Mouse (Mus musculus): ENCODE data around the gene Ap1ar. TPM values are rescaled to one million over a fixed set of nuclear protein-coding genes. Genes with fewer than 3 reads are reported as not detected.

Gene Ap1ar
- total RNA-seq (2022), result 10 to 100 TPM; 77.7 to 88.8 (median 82.2) TPM

DNA sequence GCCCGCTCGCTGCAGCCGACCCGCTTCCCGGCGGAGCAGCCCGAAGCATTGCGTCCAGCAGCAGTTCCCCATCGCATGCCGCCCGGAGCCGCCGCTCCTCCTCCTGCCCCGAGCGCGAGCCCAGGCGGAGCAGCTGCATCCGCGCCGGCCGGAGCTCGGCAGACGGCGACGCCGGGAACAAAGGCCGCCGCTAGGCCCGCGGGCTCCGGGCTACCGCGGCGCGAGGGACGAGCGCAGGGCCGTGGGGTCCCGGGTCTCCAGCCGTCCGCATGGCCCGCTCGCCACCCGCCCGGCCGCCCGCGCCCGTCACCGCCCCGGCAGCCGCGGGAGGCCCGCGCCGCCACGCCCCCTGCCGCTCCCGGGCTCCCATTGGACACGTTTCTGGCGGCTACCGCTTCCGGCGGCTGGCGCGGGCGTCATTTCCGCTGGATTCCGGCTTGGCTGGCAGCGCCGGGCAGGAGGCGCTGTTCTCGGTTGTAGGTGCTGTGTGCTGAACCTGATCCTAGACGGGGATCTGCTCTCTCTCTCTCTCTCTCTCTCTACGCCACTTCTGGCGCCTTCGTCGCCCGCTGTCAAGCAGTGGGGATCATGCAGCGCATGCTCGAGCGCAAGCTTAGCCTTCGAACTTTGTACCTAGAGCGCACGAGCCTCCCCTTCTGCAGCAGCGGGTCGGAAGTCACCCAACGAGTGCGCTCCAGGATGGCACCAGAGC is at the start of gene Ap1ar:
TSS of gene Ap1ar (minus strand) at position 370 of the 712 bp plus-strand sequence.
- peak; percentile 90 to 95 for DNase-seq (ENCODE audit: low spot score in 2 of 2)

- no peak for DNase-seq (ENCODE audit: low spot score in 2 of 2)
Measured at GRCm38 (mm10) chr3:127881684-127882083, 44.4 kb upstream of the Ap1ar start.

DNA sequence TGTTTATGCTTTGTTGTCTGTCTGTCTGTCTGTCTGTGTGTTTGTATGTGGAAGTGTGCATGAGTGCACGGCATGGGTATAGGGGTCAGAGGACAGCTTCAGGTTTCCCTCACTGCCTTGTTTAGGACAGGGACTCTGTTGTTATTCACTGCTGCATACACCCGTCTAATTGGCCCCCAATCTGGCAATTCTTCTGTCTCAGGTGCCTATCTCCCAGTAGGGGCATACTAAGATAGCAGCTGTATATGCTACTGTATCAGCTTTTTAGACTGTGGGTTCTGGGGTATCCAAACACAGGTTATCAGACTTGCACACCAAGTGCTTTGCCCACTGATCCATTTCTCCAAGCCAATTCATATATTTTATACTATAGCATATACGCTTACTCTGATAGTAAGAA is 42.6 kb upstream of the Ap1ar start:
- no peak for DNase-seq (ENCODE audit: low spot score in 2 of 2)

DNA sequence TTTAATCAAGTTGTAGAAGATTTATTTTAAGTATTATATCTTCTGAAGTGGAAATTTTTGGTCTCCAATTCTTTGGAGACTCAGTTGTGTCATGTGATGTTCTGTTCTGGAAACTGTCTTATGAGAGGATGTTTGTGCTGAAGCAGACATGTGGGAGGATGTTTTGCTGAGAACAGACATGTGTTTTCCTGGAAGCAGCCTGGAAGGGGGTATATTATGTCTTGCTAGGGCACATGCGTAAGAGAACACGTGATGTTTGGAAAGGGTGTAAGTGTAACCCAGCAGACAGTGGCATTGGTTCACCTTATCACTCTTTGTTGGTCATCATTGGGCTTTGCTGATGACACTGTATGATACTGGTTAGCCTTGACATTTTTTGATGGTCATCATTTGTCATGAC is 38.2 kb upstream of the Ap1ar start:
- DNase-seq (ENCODE audit: low spot score in 2 of 2), result no peak

DNA sequence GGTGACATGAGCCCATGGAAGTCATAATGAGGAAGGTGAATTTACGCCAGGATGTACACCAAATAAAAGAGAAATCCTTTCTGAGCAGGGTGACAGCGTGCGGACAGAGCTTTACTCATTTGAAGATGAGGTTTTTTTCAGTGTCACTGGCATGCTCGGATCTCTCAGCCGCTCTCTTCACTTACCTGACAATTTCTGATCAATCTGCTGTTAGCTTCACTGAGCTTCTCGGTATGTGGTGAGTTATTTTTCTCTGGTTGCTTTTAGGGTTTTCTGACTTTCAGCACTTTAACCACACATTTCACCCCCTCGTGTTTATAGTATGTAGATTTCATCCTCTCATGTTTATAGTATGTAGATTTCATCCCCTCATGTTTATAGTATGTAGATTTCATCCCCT is 37.7 kb upstream of the Ap1ar start:
- no peak for DNase-seq (ENCODE audit: low spot score in 2 of 2)

GRCm38 (mm10) chr3:127874254-127874883 is 37.0 kb upstream of the Ap1ar start:
- DNase-seq (ENCODE audit: low spot score in 2 of 2), result no peak

DNA sequence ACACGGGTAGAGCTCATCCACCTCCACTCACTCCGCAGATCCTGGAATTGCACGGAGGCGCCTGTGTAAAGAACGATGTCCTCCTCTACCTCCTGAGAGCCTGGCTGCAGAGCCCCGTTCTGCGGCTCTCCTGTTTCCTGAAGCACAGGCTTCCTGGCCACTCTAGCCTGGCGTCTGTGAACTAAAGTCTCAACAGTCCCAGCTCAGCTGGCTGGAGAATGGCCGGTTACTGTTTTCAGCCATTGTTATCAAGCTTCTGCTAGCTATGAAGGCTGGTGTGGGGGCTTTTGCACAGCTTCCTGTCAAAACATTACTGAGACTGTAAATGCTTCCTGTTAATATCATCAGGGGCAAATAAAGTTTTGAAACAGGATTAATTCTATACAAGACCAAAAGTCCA is 34.3 kb upstream of the Ap1ar start:
- no peak for DNase-seq (ENCODE audit: low spot score in 2 of 2)

DNA sequence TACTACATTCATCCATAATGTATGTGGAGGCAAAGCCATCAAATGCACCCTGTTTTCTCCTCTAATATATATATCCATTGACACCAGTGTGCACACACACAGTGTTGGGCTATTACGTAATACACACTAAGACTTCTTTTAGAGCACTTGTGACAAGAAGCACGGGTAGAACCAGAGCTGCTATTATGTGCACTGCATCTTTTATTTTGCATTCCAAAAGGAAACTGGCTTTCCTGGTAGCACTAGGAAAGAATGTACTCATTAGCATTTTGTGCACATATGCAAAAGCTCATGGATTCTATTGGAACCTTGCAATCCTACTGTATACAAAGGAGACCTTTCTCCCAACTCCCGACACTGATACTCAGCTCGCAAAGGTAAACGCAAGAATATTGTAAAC is 31.6 kb upstream of the Ap1ar start:
- DNase-seq (ENCODE audit: low spot score in 2 of 2), result no peak

- no peak for DNase-seq (ENCODE audit: low spot score in 2 of 2)
Measured at GRCm38 (mm10) chr3:127868046-127868758, 30.9 kb upstream of the Ap1ar start.

GRCm38 (mm10) chr3:127864242-127864641 is 26.9 kb upstream of the Ap1ar start:
- no peak for DNase-seq (ENCODE audit: low spot score in 2 of 2)

DNA sequence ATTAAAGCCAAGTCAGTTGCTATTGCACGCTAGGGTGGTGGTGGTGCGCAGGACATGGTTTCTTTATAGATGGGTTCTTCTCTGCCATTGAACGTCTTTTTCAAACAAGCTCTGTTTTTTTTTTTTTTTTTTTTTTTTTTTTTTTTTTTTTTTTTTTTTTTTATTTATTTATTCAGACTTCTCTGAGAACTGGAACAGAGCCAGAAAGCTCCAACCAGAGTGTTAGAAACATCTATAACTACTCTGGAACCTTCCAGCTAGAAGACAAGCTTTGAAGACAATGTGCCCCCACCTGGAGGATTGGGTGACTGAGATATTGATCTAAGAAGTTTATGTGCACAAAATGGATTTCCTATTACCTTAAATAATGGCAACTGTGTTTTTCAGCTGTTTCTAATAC is 26.2 kb upstream of the Ap1ar start:
- no peak for DNase-seq (ENCODE audit: low spot score in 2 of 2)

DNA sequence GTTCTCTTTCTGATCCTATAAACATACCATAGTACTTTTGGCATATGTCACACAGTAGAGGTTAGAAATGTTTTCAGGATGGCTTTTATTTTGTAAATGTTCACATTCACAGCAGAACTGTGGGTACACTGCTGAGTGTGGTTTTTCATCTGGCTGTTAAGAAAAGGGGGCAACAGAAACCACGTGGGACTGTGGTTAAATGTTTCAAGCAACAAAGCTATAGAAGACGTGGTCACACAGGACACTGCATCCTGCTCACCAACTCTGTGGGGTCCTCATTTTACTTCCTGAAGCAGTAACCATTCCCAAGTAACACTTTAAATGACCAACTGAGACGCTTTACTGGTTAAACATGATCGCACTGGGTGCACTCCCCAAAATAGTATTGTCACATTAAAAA is 25.2 kb upstream of the Ap1ar start:
- DNase-seq (ENCODE audit: low spot score in 2 of 2), result no peak

GRCm38 (mm10) chr3:127861340-127861739 is 24.0 kb upstream of the Ap1ar start:
- no peak for DNase-seq (ENCODE audit: low spot score in 2 of 2)

- DNase-seq (ENCODE audit: low spot score in 2 of 2), result peak; percentile 25 to 31
Measured at GRCm38 (mm10) chr3:127853431-127854206, 16.3 kb upstream of the Ap1ar start.

DNA sequence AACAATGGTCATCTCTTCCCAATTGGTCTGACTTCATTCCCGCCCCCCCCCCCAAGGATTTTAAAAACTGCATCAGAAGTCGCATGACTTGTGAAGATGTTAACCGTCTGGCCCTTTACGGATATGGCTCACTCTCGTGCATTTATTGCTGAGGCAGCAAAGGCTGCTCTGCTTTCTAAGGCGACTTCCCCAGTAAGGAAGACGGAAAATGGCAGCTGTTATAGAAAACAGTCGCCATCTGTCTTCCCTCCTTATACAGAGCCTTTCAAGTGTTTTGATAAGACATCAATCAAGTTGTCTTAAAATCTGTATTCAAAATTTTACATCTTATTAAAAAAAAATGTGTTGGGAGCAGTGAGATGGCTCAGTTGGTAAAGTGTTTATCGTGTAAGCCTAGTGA is 15.4 kb upstream of the Ap1ar start:
- DNase-seq (ENCODE audit: low spot score in 2 of 2), result no peak

GRCm38 (mm10) chr3:127850776-127851646 is 13.7 kb upstream of the Ap1ar start:
- DNase-seq (ENCODE audit: low spot score in 2 of 2), result no peak

DNA sequence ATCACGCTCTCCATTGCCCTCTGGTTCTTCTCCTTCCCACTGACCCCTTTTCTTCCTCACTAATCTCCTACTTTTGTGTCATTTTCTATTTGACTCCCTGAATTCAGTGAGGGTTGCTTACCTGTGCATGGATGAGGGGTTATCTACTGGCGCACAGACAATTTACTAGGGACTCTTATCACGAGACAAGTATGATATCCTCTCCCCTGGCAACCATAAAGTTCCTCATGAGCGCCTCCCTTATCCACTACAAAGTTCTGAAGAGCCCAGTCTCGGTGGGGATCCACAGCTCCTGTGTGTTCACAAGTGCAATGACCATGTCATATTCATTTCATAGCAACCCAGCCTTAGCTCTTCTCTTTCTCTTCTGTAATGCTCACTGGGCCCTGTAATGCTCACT is 12.6 kb upstream of the Ap1ar start:
- no peak for DNase-seq (ENCODE audit: low spot score in 2 of 2)

DNA sequence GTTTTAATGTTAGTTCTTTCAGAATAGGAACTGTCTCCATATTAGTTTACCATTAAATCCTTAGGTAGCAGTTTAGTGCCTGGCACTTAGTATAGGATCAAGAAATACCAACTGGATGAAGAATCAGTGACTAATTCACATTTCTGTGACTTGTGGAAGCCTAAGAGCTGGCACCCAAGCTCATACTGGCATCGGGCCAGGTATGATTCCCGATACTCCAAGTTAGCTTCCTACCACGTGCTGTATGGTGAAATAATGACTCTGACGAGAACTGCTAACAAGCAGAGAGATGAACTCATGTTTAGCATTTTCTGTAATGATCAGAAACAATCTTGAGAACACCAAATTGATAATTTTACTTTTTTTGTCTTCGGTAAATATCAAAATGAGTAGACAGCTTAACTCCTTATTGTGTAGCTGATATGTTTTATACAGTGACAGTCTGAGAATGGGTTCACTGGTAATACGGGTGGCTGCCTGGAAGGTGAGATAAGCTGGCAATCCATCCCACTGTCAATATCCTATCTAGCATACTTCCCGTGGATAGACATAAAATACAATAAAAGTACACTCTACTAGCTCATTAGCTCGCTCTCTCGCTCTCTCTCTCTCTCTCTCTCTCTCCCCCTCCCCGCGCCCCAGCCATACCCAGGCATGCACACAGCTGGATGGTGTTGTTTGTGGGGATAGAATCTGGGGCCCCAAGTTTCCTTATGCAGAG is 10.9 kb upstream of the Ap1ar start:
- no peak for DNase-seq (ENCODE audit: low spot score in 2 of 2)

DNA sequence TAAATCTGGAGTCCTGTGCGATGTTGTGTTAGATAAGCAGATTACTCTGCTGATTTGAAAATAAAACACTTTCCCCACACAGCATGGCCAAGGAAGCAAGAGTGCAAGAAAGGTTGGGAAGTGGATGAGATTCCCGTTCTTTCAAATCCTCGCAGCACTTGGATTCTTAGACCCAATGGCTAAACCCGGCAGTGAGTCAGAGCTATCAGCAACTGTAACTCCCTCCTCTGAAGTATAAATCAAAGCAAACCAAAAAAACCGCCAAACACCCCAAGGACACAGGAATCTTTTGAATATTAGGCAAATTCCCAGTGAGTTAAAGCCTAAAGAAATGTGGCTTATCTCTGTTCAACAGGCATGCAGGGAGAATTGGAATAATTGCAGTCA is 6.6 kb upstream of the Ap1ar start:
- no peak for DNase-seq (ENCODE audit: low spot score in 2 of 2)

GRCm38 (mm10) chr3:127843324-127843940 is 6.1 kb upstream of the Ap1ar start:
- no peak for DNase-seq (ENCODE audit: low spot score in 2 of 2)

All from left cerebral cortex, adult 8-10 months (tissue).